Mouse (Mus musculus): ENCODE data around the gene Retsat. TPM values are rescaled to one million over a fixed set of nuclear protein-coding genes. Genes with fewer than 3 reads are reported as not detected.
A peak's percentile ranks its signal among the peaks of the same experiment; 100 is the strongest.

Retsat gene
- total and polyA plus RNA-seq, 3 experiments, result 15.5 to 27.7 (median 15.6) TPM

GRCm38 (mm10) chr6:72601732-72602131 is 3.5 kb downstream of the Retsat start:
- Histone ChIP-seq H3K9me3 (replicated peaks; ENCODE audit: low read length) (no peaks in the 10 kb centered on the region), H3K4me3 (replicated peaks in 1 of 3; ENCODE audit: low read depth in 2 of 3, low read length in 2 of 3, poor library complexity in 1 of 3) (no peak overlapping the region), H3K27ac (ENCODE audit: insufficient read depth, low read depth) (no peak overlapping the region), H3K36me3 (replicated peaks in 1 of 2; ENCODE audit: control insufficient read depth in 1 of 2, insufficient read depth in 1 of 2, low read length in 1 of 2) (peaks cover 13 to 56% of the 10 kb centered on the region in 2 experiments), H3K79me2 (replicated peaks; ENCODE audit: control insufficient read depth, extremely low read depth, insufficient read depth, poor library complexity, severe bottlenecking) (no peaks in the 10 kb centered on the region), H3K4me2 (ENCODE audit: insufficient read depth, low read depth, poor library complexity, severe bottlenecking) (no peak overlapping the region), H3K9ac (ENCODE audit: insufficient read depth, low read depth) (no peak overlapping the region), H3K27me3 (replicated peaks) (no peaks in the 10 kb centered on the region), H3K4me1 (ENCODE audit: control insufficient read depth in 1 of 2, insufficient read depth in 2 of 2) (peaks cover 6 to 27% of the 10 kb centered on the region in 2 experiments)
- in situ Hi-C loops (cut with MboI; ENCODE audit: low pct_ligation_motif_present, low pct_unique_long_range_greater_than_20kb, low sequenced_read_pairs) (loop anchor here (5.0 kb wide), 1 partner anchor 36 kb away; no protein-coding TSS in a partner anchor), dilution Hi-C loops (cut with MboI; ENCODE audit: extremely low pct_ligation_motif_present, extremely low pct_unique_long_range_greater_than_20kb, low sequenced_read_pairs) (no loop called here)
- DNase-seq (ENCODE audit: extremely low read depth), result peak; percentile 78
- TF ChIP-seq ZKSCAN1 (IDR thresholded peaks at IDR 0.05; ENCODE audit: borderline replicate concordance, low read depth, low read length) (no peak), EP300 (IDR thresholded peaks at IDR 0.05; ENCODE audit: low read length) (no peak), USF1 (IDR thresholded peaks at IDR 0.05; ENCODE audit: low read depth, low read length) (no peak), SMC3 (IDR thresholded peaks at IDR 0.05; ENCODE audit: low read depth, low read length) (peak; percentile 50), BHLHE40 (IDR thresholded peaks at IDR 0.05; ENCODE audit: low read depth, low read length) (no peak), PAX5 (IDR thresholded peaks at IDR 0.05; ENCODE audit: low read length) (no peak), ELF1 (IDR thresholded peaks at IDR 0.05; ENCODE audit: low read depth, low read length) (peak; percentile 66), CTCF (conservative IDR thresholded peaks at IDR 0.05 in 1 of 2, IDR thresholded peaks at IDR 0.05 in 1 of 2; ENCODE audit: low read depth in 2 of 2, low read length in 2 of 2) (peak; percentile 78 to 93), MYC (IDR thresholded peaks at IDR 0.05; ENCODE audit: low read depth, low read length) (no peak), RAD21 (IDR thresholded peaks at IDR 0.05; ENCODE audit: low read depth, low read length) (peak; percentile 64), ETS1 (conservative IDR thresholded peaks at IDR 0.05; ENCODE audit: low read depth, low read length) (no peak), SIN3A (IDR thresholded peaks at IDR 0.05; ENCODE audit: low read length) (no peak), E2F4 (IDR thresholded peaks at IDR 0.05; ENCODE audit: insufficient replicate concordance, low read depth, low read length) (no peak)

GRCm38 (mm10) chr6:72604066-72604465 is 5.8 kb downstream of the Retsat start:
- H3K79me2 ChIP-seq (replicated peaks; ENCODE audit: control insufficient read depth, extremely low read depth, insufficient read depth, poor library complexity, severe bottlenecking), result no peaks in the 10 kb centered on the region
- dilution Hi-C loops (cut with MboI; ENCODE audit: extremely low pct_ligation_motif_present, extremely low pct_unique_long_range_greater_than_20kb, low sequenced_read_pairs), result no loop called here
- no peak overlapping the region for H3K4me2 ChIP-seq (ENCODE audit: insufficient read depth, low read depth, poor library complexity, severe bottlenecking)
- no peak overlapping the region for H3K27ac ChIP-seq (ENCODE audit: insufficient read depth, low read depth)
- no peak for DNase-seq (ENCODE audit: extremely low read depth)
- H3K9ac ChIP-seq (ENCODE audit: insufficient read depth, low read depth), result no peak overlapping the region
- in situ Hi-C loops (cut with MboI; ENCODE audit: low pct_ligation_motif_present, low pct_unique_long_range_greater_than_20kb, low sequenced_read_pairs), result loop anchor here (5.0 kb wide), 1 partner anchor 33 kb away; no protein-coding TSS in a partner anchor
- H3K4me3 ChIP-seq (replicated peaks in 1 of 3; ENCODE audit: low read depth in 2 of 3, low read length in 2 of 3, poor library complexity in 1 of 3), result no peak overlapping the region
- no peaks in the 10 kb centered on the region for H3K9me3 ChIP-seq (replicated peaks; ENCODE audit: low read length)
- TF ChIP-seq RAD21 (IDR thresholded peaks at IDR 0.05; ENCODE audit: low read depth, low read length) (no peak), PAX5 (IDR thresholded peaks at IDR 0.05; ENCODE audit: low read length) (no peak), CHD2 (IDR thresholded peaks at IDR 0.05; ENCODE audit: low read length) (no peak), MAFK (IDR thresholded peaks at IDR 0.05; ENCODE audit: insufficient replicate concordance, low read length) (no peak), NELFE (IDR thresholded peaks at IDR 0.05; ENCODE audit: low read depth, low read length) (no peak), USF2 (conservative IDR thresholded peaks at IDR 0.05; ENCODE audit: low read depth, low read length) (no peak)
- no peaks in the 10 kb centered on the region for H3K27me3 ChIP-seq (replicated peaks)
- peaks cover 0 to 16% of the 10 kb centered on the region in 2 experiments; a peak in 2 of 4 replicates for H3K4me1 ChIP-seq (ENCODE audit: control insufficient read depth in 1 of 2, insufficient read depth in 2 of 2)
- H3K36me3 ChIP-seq (replicated peaks in 1 of 2; ENCODE audit: control insufficient read depth in 1 of 2, insufficient read depth in 1 of 2, low read length in 1 of 2), result peaks cover 27 to 78% of the 10 kb centered on the region in 2 experiments

Data from CH12.LX (cell line).